Mouse (Mus musculus): ENCODE measurements around the gene Mob3b.

GRCm38 (mm10) chr4:35054362-35054761, 102.9 kb downstream of the Mob3b start:
- no peak for TF ChIP-seq CTCF (IDR thresholded peaks at IDR 0.05; ENCODE audit: control insufficient read depth, insufficient read depth, low read length)
- TF ChIP-seq POLR2A (IDR thresholded peaks at IDR 0.05; ENCODE audit: borderline replicate concordance, control insufficient read depth, low read depth, low read length): no peak
